Mouse (Mus musculus) left cerebral cortex, adult 18-20 months (tissue): Measurements from ENCODE around the gene Dexi. TPM values are rescaled to one million over a fixed set of nuclear protein-coding genes. Genes with fewer than 3 reads are reported as not detected.

Experiments used
- DNase-seq, 2 experiments: peaks; one replicate each; pipeline ENCODE4 v3.0.0; 2021 to 2022; ENCODE audit warnings: low spot score in 2 of 2, mixed read lengths in 1 of 2
- total RNA-seq, 2 experiments: library from RNA; stranded (reverse); gene quantifications; 2 replicates each; pipeline ENCODE4 v1.2.3; 2021

The Dexi gene
- total RNA-seq, 2 experiments from 2014 or later: 64.4 to 69.2 TPM

GRCm38 (mm10) chr16:10501865-10502264 is 41.0 kb downstream of the Dexi start:
- no peak for DNase-seq

DNA sequence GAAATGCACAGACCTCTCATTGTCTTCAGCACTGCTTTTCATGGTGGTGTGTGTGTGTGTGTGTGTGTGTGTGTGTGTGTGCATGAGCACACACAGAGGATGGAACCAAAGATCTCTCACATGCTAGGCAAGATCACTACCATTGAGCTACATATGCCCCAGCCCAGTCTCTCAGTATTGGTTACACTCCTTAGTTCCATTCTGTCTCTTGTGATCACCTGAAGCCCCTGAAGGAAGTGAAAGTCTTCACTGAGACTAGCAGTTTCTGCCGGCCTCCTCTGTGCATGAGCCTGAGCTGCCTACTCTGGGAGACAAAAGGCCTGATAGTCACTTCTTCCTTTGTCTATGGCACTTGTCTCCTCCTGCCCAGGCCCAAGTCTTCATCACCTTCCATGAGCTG is 43.7 kb downstream of the Dexi start:
- no peak for DNase-seq

- DNase-seq: no peak
Measured at GRCm38 (mm10) chr16:10498096-10498602, 44.7 kb downstream of the Dexi start.

- DNase-seq: no peak
Measured at GRCm38 (mm10) chr16:10495824-10496298, 47.0 kb downstream of the Dexi start.

GRCm38 (mm10) chr16:10492587-10492986 is 50.3 kb downstream of the Dexi start:
- DNase-seq: no peak

DNA sequence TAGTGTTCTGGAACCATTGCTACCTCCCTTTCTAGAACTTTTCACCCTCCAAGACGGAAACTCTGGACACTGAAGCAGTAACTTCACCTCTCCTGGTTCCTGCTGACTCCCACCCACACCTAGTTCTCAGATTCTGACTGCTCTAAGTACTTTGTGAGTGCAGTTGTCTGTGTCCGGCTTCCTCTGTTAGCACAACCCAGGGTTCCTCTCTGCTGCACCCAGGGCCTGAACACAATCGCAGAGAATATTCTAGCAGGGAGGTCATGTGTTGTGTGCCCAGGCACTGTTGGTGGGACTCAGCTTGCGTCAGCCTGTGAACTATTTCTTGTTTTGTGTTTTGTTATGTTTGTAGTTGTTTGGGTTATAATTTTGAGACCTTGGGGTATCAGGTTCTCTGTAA is 51.1 kb downstream of the Dexi start:
- no peak for DNase-seq

DNA sequence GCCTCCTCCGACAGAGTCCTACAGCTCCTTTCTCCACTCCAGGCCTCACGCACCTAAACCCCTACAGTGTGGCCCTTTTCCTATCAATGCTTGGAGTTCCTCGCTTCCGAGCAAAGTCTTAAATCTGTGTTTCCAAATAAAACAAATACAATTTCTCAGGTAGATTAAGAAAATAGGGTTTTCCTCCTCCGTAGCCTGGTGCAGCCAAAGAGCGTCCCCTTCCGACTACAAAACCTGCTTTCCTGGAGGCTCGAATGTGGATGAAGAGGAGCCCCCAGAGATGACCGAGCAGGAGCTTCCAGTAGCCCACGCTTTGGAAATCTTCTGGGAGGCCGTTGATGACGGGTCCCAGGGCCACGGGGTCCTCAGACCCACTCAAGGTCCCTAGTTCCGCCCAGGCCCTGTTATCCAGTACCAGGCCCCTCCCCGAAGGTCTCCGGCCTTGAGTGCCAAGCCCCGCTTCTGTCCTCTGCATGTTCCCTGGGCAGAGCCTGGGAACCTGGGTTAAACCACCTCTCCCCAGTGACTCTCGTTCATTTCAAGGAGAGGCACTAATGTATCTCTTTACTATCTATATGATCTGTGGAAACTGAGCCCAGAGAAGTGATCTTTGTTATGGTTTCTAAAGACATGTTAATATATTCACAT is 52.2 kb downstream of the Dexi start:
- DNase-seq: no peak

GRCm38 (mm10) chr16:10489904-10490457 is 52.9 kb downstream of the Dexi start:
- DNase-seq: no peak

DNA sequence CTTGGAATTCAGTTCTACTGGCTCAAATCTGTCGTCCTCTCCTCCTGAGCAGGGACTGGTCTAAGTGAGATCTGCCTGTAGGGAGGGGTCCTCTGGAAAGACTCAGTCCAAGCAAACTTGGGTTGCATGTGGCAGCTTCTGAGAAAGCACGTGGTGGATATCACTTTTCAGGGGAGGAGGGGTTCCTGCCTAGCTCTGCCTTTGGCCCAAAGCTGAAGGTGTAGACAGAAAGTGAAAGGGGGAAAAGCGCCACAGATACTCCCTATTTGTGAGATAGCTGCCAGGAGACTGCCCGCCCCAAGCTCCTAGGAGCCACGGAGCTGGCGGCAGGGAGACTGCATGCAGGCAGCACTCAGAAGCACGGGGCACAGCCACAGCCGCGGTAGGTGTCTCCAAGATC is 53.4 kb downstream of the Dexi start:
- DNase-seq: no peak

- no peak for DNase-seq
Measured at GRCm38 (mm10) chr16:10488769-10489481, 53.9 kb downstream of the Dexi start.

- DNase-seq: no peak
Measured at GRCm38 (mm10) chr16:10487895-10488493, 54.9 kb downstream of the Dexi start.

- DNase-seq: no peak
Measured at GRCm38 (mm10) chr16:10486993-10487392, 55.9 kb downstream of the Dexi start.

GRCm38 (mm10) chr16:10482343-10482742 is 60.5 kb downstream of the Dexi start:
- DNase-seq: no peak

GRCm38 (mm10) chr16:10479857-10480256 is 63.0 kb downstream of the Dexi start, which contains the start of gene Ciita:
Ciita (plus strand) TSS chr16:10480059.
- DNase-seq: no peak

DNA sequence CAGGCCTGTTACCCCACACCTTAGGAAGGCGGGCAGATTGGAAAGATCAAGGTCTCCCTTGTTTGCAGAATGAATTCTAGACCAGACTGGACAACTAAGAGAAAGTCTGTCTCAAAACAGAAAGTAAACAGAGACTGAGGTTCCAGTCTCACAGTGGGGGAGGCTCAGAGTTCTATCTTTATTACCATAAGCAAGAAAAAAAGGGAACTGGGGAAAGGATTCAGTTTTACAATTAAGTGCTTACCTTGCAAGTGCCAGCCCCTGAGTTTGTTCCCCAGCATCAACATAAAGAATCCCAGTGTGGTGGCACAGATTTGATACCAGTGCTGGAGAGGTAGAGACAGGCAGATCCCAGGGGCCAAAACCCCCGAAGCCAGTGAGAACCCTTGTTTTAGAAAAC is 66.9 kb downstream of the Dexi start:
- DNase-seq: no peak

DNA sequence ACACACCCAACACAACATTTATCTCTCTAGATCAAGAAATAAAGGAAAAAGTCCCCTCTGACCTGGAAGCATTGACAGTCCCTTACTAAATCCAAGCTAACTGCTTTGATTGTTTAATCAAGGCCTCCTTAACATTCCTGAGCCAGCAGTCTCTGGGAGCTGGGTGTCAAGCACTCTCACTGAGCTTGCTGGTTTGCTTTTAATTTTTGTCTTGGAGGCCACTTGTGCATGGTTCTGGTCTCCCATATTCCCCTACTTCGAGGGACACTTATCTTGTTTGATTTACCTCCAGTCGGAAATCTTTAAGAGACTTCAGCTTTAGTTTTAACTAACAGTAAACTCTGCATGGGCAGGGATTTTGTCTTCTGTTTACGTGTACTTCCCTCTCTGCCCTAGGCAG is 67.9 kb downstream of the Dexi start:
- DNase-seq: no peak

GRCm38 (mm10) chr16:10471950-10472349 is 70.9 kb downstream of the Dexi start:
- DNase-seq: no peak

DNA sequence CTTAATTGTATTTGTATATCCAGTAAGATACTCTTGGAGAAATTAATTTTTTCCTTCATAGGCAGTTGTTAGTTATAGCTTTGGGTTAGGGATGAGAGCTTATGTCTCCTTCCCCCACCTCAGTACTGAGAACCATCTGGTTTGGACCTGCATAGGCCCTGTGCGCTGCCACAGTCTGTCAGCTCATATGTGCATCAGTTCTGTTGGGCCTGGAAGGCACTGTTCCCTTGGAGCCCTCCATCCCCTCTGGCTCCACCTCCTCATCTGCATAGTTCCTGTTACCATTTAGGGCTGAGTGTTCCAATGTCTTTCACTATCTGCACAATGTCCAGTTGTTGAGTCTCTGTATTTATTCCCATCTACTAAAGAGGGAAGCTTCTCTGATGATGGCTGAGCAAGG is 74.7 kb downstream of the Dexi start:
- DNase-seq: no peak

- DNase-seq: no peak
Measured at GRCm38 (mm10) chr16:10467391-10468107, 75.3 kb downstream of the Dexi start.

- no peak for DNase-seq
Measured at GRCm38 (mm10) chr16:10465011-10465681, 77.7 kb downstream of the Dexi start.

GRCm38 (mm10) chr16:10461178-10461577 is 81.7 kb downstream of the Dexi start:
- DNase-seq: no peak
